Mouse (Mus musculus) liver, adult 2 months (tissue): ENCODE data around the gene Zfp39. TPM values are rescaled to one million over a fixed set of nuclear protein-coding genes. Genes with fewer than 3 reads are reported as not detected.
A peak's percentile ranks its signal among the peaks of the same experiment; 100 is the strongest.
"Not testable (repeated sequence)": the region's sequence is repeated elsewhere in the genome, so short reads cannot be mapped to it uniquely, and the experiment has no call there.

Source experiments
- DNase-seq: peaks from one replicate; pipeline ENCODE4 v3.0.0-alpha.2; 2011; ENCODE audit warnings: low read depth, low spot score; ENCODE audit errors: extremely low read depth
- H3K27ac ChIP-seq: fragments of 200-500 bp; replicated peaks from 2 replicates; pipeline ENCODE4 v1.5.1; 2012; ENCODE audit warnings: low read depth, mild to moderate bottlenecking, control low read depth, inconsistent platforms, low read length; ENCODE audit not compliant: insufficient read depth
- H3K27me3 ChIP-seq: fragments of 200-500 bp; 2 replicates; pipeline ENCODE4 v1.6.1; 2012; ENCODE audit warnings: mild to moderate bottlenecking, moderate library complexity, low read length, inconsistent platforms; ENCODE audit not compliant: control insufficient read depth, insufficient read depth
- H3K36me3 ChIP-seq: fragments of 200-500 bp; 2 replicates; pipeline ENCODE4 v1.6.1; 2012; ENCODE audit warnings: low read length, inconsistent platforms; ENCODE audit not compliant: control insufficient read depth, insufficient read depth
- H3K4me1 ChIP-seq: fragments of 200-500 bp; 2 replicates; pipeline ENCODE4 v1.6.1; 2011; ENCODE audit warnings: low read length; ENCODE audit not compliant: control insufficient read depth, insufficient read depth
- H3K4me3 ChIP-seq: fragments of 200-500 bp; 2 replicates; pipeline ENCODE4 v1.5.1; 2011; ENCODE audit warnings: low read depth, mild to moderate bottlenecking, control low read depth, low read length, moderate library complexity; ENCODE audit not compliant: insufficient read depth
- H3K79me2 ChIP-seq: fragments of 200-500 bp; 2 replicates; pipeline ENCODE4 v1.6.1; 2012; ENCODE audit warnings: inconsistent platforms, mild to moderate bottlenecking, low read length, moderate library complexity; ENCODE audit not compliant: control insufficient read depth, insufficient read depth
- H3K9ac ChIP-seq: fragments of 200-500 bp; 2 replicates; pipeline ENCODE4 v1.6.1; 2012; ENCODE audit warnings: low read depth, mild to moderate bottlenecking, control low read depth, inconsistent platforms, low read length
- CTCF ChIP-seq: fragments of 200-500 bp; IDR thresholded peaks from 2 replicates; pipeline ENCODE4 v1.5.1; 2011; ENCODE audit warnings: low read depth, low read length, control low read depth
- POLR2A ChIP-seq: fragments of 200-500 bp; IDR thresholded peaks from 2 replicates; pipeline ENCODE4 v1.6.1; 2011; ENCODE audit warnings: low read length, control low read depth; ENCODE audit not compliant: insufficient read depth; ENCODE audit errors: extremely low read depth
- WGBS: fragments of 180-500 bp; shearing (Covaris S2); methylation state at CpG from one replicate; pipeline ENCODE4 v1.1.7; 2018; 5-methylcytosine and 5-hydroxymethylcytosine counted together
- polyA plus RNA-seq: library from polyadenylated mRNA; depleted of rRNA; stranded (reverse); fragments of >200 nt; gene quantifications from 2 replicates; pipeline ENCODE4 v1.2.3, GENCODE M21; 2012; rRNA removed
- total RNA-seq: library from RNA; depleted of rRNA; stranded (reverse); fragments of >200 nt; gene quantifications from 2 replicates; pipeline ENCODE4 v1.2.3, GENCODE M21; 2014; rRNA removed

Gene Zfp39
- total and polyA plus RNA-seq, 2 experiments = 0.66 to 4.9 TPM

DNA sequence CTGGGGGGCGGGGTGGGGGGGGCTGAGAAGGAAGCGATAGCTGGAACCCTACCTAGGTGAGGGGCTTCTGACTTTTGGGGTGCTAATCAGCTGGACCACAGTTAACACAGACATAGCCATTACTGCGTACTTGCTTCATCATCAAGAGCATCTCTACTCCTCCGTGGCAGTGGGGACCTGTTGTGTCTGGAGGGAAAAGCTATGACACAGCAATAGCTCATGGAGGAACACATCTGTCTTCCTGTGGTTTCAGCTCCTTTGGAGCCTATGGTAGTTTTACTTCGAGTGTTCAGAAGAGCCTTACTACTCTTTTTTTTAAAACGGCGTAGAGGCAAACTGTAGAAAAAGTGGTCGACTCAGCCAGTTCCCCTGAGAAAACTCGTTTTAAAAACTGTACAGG lies 56.4 kb downstream of the Zfp39 start:
- H3K4me1 ChIP-seq = peaks cover 2% of the 10 kb centered on the region; the same call in 1 of the 2 replicates
- peaks cover 5% of the 10 kb centered on the region; the same call in 1 of the 2 replicates for H3K36me3 ChIP-seq
- no peaks in the 10 kb centered on the region; the same call in 1 of the 2 replicates for H3K79me2 ChIP-seq
- H3K9ac ChIP-seq = peak overlapping the region; percentile 18; the same call in 1 of the 2 replicates
- peak overlapping the region; percentile 75; the same call in 1 of the 2 replicates for H3K4me3 ChIP-seq
- WGBS = 42% methylated on average over 9 of the region's 9 CpGs
- TF ChIP-seq POLR2A (no peak), CTCF (no peak)
- no peak overlapping the region for H3K27ac ChIP-seq
- no peak for DNase-seq
- no peaks in the 10 kb centered on the region for H3K27me3 ChIP-seq

GRCm38 (mm10) chr11:58846919-58847461 lies 57.0 kb downstream of the Zfp39 start, which contains the start of gene Gm12258:
Gm12258 (plus strand) TSS chr11:58847158.
- DNase-seq = peak; percentile 97
- Histone ChIP-seq H3K79me2 (no peaks in the 10 kb centered on the region; the same call in 1 of the 2 replicates), H3K4me3 (peak within 1 kb of the TSS; percentile 75), H3K9ac (peak within 1 kb of the TSS; percentile 84), H3K4me1 (peaks cover 2% of the 10 kb centered on the region; the same call in 1 of the 2 replicates), H3K36me3 (peaks cover 5% of the 10 kb centered on the region; the same call in 1 of the 2 replicates), H3K27ac (peak within 1 kb of the TSS; percentile 52), H3K27me3 (no peaks in the 10 kb centered on the region)
- under 1% methylated on average over 24 of the region's 24 CpGs for WGBS
- TF ChIP-seq CTCF (no peak), POLR2A (peak; percentile 44; the same call in 1 of the 2 replicates)

- not testable (repeated sequence) for DNase-seq, H3K27ac ChIP-seq, H3K4me1 ChIP-seq, H3K79me2 ChIP-seq, H3K36me3 ChIP-seq, H3K4me3 ChIP-seq, H3K27me3 ChIP-seq, H3K9ac ChIP-seq
Observed at GRCm38 (mm10) chr11:58838951-58839350, 65.1 kb downstream of the Zfp39 start, which contains the start of gene Olfr311. Olfr311 (plus strand) TSS chr11:58839251.

Other genes starting within 250 kb of the Zfp39 start
- not detected in 2 replicates for gene Olfr322, start 245.4 kb downstream of the Zfp39 start, total RNA-seq
- not detected in 2 replicates for gene Olfr322, start 245.4 kb downstream of the Zfp39 start, polyA plus RNA-seq
- gene Olfr320, start 223.1 kb downstream of the Zfp39 start, total RNA-seq = not detected in 2 replicates
- gene Olfr320, start 223.1 kb downstream of the Zfp39 start, polyA plus RNA-seq = not detected in 2 replicates
- not detected in 2 replicates for gene Olfr319, start 205.1 kb downstream of the Zfp39 start, total RNA-seq
- not detected in 2 replicates for gene Olfr319, start 205.1 kb downstream of the Zfp39 start, polyA plus RNA-seq
- gene Olfr318, start 180.2 kb downstream of the Zfp39 start, total RNA-seq = not detected in 2 replicates
- not detected in 2 replicates for gene Olfr318, start 180.2 kb downstream of the Zfp39 start, polyA plus RNA-seq
- not detected in 2 replicates for gene Olfr317, start 165.0 kb downstream of the Zfp39 start, total RNA-seq
- not detected in 2 replicates for gene Olfr317, start 165.0 kb downstream of the Zfp39 start, polyA plus RNA-seq
- gene Olfr316, start 151.5 kb downstream of the Zfp39 start, total RNA-seq = not detected in 2 replicates
- gene Olfr316, start 151.5 kb downstream of the Zfp39 start, polyA plus RNA-seq = not detected in 2 replicates
- gene Olfr315, start 131.0 kb downstream of the Zfp39 start, total RNA-seq = not detected in 2 replicates
- not detected in 2 replicates for gene Olfr315, start 131.0 kb downstream of the Zfp39 start, polyA plus RNA-seq
- gene Olfr314, start 121.3 kb downstream of the Zfp39 start, total RNA-seq = not detected in 2 replicates
- not detected in 2 replicates for gene Olfr314, start 121.3 kb downstream of the Zfp39 start, polyA plus RNA-seq
- not detected in 2 replicates for gene Fam183b, start 102.3 kb downstream of the Zfp39 start, total RNA-seq
- not detected in 2 replicates for gene Fam183b, start 102.3 kb downstream of the Zfp39 start, polyA plus RNA-seq
- gene Olfr313, start 89.2 kb downstream of the Zfp39 start, total RNA-seq = not detected in 2 replicates
- gene Olfr313, start 89.2 kb downstream of the Zfp39 start, polyA plus RNA-seq = not detected in 2 replicates
- not detected in 2 replicates for gene Olfr312, start 75.0 kb downstream of the Zfp39 start, total RNA-seq
- gene Olfr312, start 75.0 kb downstream of the Zfp39 start, polyA plus RNA-seq = not detected in 2 replicates
- gene Olfr311, start 65.0 kb downstream of the Zfp39 start, total RNA-seq = not detected in 2 replicates
- not detected in 2 replicates for gene Olfr311, start 65.0 kb downstream of the Zfp39 start, polyA plus RNA-seq
- gene Gm12258, start 57.1 kb downstream of the Zfp39 start, total RNA-seq = 2.5 and 3.5 TPM in 2 replicates
- 0.92 and 1.2 TPM in 2 replicates for gene Gm12258, start 57.1 kb downstream of the Zfp39 start, polyA plus RNA-seq
- gene 2810021J22Rik, start 37.0 kb downstream of the Zfp39 start, total RNA-seq = 1.3 TPM in 2 replicates
- gene 2810021J22Rik, start 37.0 kb downstream of the Zfp39 start, polyA plus RNA-seq = 1.8 and 2.6 TPM in 2 replicates
- gene Btnl10, start 13.7 kb upstream of the Zfp39 start, total RNA-seq = not detected in 2 replicates
- gene Btnl10, start 13.7 kb upstream of the Zfp39 start, polyA plus RNA-seq = not detected in 2 replicates
- gene Rnf187, start 34.7 kb upstream of the Zfp39 start, total RNA-seq = 63.7 and 78.6 TPM in 2 replicates
- 122 and 134 TPM in 2 replicates for gene Rnf187, start 34.7 kb upstream of the Zfp39 start, polyA plus RNA-seq
- 0.37 and 1.1 TPM in 2 replicates for gene Hist3h2ba, start 44.7 kb upstream of the Zfp39 start, total RNA-seq
- gene Hist3h2ba, start 44.7 kb upstream of the Zfp39 start, polyA plus RNA-seq = not detected in 2 replicates
- gene Hist3h2a, start 50.5 kb upstream of the Zfp39 start, total RNA-seq = 7.8 and 8.1 TPM in 2 replicates
- 2.0 and 2.7 TPM in 2 replicates for gene Hist3h2a, start 50.5 kb upstream of the Zfp39 start, polyA plus RNA-seq
- under 0.01 TPM in 1 of 2 replicates, not detected in the other for gene Trim17, start 50.5 kb upstream of the Zfp39 start, total RNA-seq
- 0.04 TPM in 2 replicates for gene Trim17, start 50.5 kb upstream of the Zfp39 start, polyA plus RNA-seq
- gene Trim11, start 73.9 kb upstream of the Zfp39 start, total RNA-seq = 12.4 and 13.4 TPM in 2 replicates
- 14.4 and 22.4 TPM in 2 replicates for gene Trim11, start 73.9 kb upstream of the Zfp39 start, polyA plus RNA-seq
- 0.07 and 0.83 TPM in 2 replicates for gene Obscn, start 232.2 kb upstream of the Zfp39 start, total RNA-seq
- gene Obscn, start 232.2 kb upstream of the Zfp39 start, polyA plus RNA-seq = 0.02 and 0.07 TPM in 2 replicates